Mouse (Mus musculus) midbrain, postnatal 0 days (tissue): ENCODE measurements around the gene Gm45713. TPM values are rescaled to one million over a fixed set of nuclear protein-coding genes. Genes with fewer than 3 reads are reported as not detected.

Experiments
- ATAC-seq: fragments of 200-750 bp; cut with Nextera tagmentation; 2 replicates; pipeline ENCODE4 v1.8.0; 2017; ENCODE audit warnings: moderate number of reproducible peaks, mild to moderate bottlenecking, moderate TSS enrichment, moderate library complexity; ENCODE audit not compliant: low FRiP score
- DNase-seq: peaks from one replicate; pipeline ENCODE4 v3.0.0-alpha.2; 2015; ENCODE audit warnings: low spot score
- H3K27ac ChIP-seq: fragments of 300-500 bp; sonication (generic); 2 replicates; pipeline ENCODE4 v1.5.1; 2014; ENCODE audit warnings: low read depth, mild to moderate bottlenecking, low read length, mixed read lengths
- H3K27me3 ChIP-seq: fragments of 300-500 bp; sonication (generic); 2 replicates; pipeline ENCODE4 v1.6.1; 2014; ENCODE audit warnings: low read length, control low read depth, mixed read lengths; ENCODE audit not compliant: insufficient read depth
- H3K36me3 ChIP-seq: fragments of 300-500 bp; sonication (generic); 2 replicates; pipeline ENCODE4 v1.6.1; 2014; ENCODE audit warnings: low read length, control low read depth, mixed read lengths; ENCODE audit not compliant: insufficient read depth
- H3K4me1 ChIP-seq: fragments of 300-500 bp; sonication (generic); 2 replicates; pipeline ENCODE4 v1.6.1; 2014; ENCODE audit warnings: mild to moderate bottlenecking, control low read depth, antibody characterized with exemption, low read length, mixed read lengths; ENCODE audit not compliant: insufficient read depth
- H3K4me2 ChIP-seq: fragments of 300-500 bp; sonication (generic); 2 replicates; pipeline ENCODE4 v1.6.1; 2014; ENCODE audit warnings: low read depth, mild to moderate bottlenecking, low read length, mixed read lengths; ENCODE audit not compliant: poor library complexity, severe bottlenecking
- H3K4me3 ChIP-seq: fragments of 300-500 bp; sonication (generic); 2 replicates; pipeline ENCODE4 v1.5.1; 2014; ENCODE audit warnings: low read depth, mild to moderate bottlenecking, low read length, moderate library complexity
- H3K9ac ChIP-seq: fragments of 300-500 bp; sonication (generic); replicated peaks from 2 replicates; pipeline ENCODE4 v1.6.1; 2014; ENCODE audit warnings: mild to moderate bottlenecking, low read length, moderate library complexity, mixed read lengths; ENCODE audit not compliant: poor library complexity, severe bottlenecking
- H3K9me3 ChIP-seq: fragments of 300-500 bp; sonication (generic); 2 replicates; pipeline ENCODE4 v1.6.1; 2016; ENCODE audit warnings: low read length, control low read depth
- CTCF ChIP-seq: IDR thresholded peaks from 2 replicates; pipeline ENCODE4 v1.5.1; 2016; ENCODE audit warnings: antibody characterized with exemption, mild to moderate bottlenecking
- WGBS: fragments of 180-500 bp; shearing (Covaris S2); extraction: QIAGEN DNeasy Blood & Tissue Kit; methylation state at CpG from one replicate; pipeline ENCODE4 v1.1.7; 2014; 5-methylcytosine and 5-hydroxymethylcytosine counted together
- polyA plus RNA-seq: library from polyadenylated mRNA; unstranded; fragments of >200 nt; fragmentation: Nextera tagmentation; extraction: Ambion mirVana; gene quantifications from 2 replicates; pipeline ENCODE4 v1.2.1, GENCODE M21; 2015
- total RNA-seq: library from RNA; depleted of rRNA; stranded (reverse); fragments of >200 nt; gene quantifications from 2 replicates; pipeline ENCODE4 v1.2.3, GENCODE M21; 2014

Gene Gm45713
- total and polyA plus RNA-seq, 2 experiments from 2014 or later = 0.39 to 2.0 TPM

- H3K4me1 ChIP-seq = peaks cover 6% of the 10 kb centered on the region
- peak overlapping the region; percentile 84; the same call in 1 of the 2 replicates for H3K4me3 ChIP-seq
- TF ChIP-seq CTCF = no peak
- ATAC-seq = no peak
- H3K9me3 ChIP-seq = no peaks in the 10 kb centered on the region
- peak overlapping the region; percentile 88 for H3K4me2 ChIP-seq
- H3K36me3 ChIP-seq = peaks cover 50% of the 10 kb centered on the region
- peak overlapping the region; percentile 99 for H3K9ac ChIP-seq
- no peaks in the 10 kb centered on the region for H3K27me3 ChIP-seq
- no peak overlapping the region for H3K27ac ChIP-seq
- WGBS = 86% methylated on average over 15 of the region's 15 CpGs
- no peak for DNase-seq
Measured at GRCm38 (mm10) chr7:45122561-45123185, 13.4 kb downstream of the Gm45713 start.

DNA sequence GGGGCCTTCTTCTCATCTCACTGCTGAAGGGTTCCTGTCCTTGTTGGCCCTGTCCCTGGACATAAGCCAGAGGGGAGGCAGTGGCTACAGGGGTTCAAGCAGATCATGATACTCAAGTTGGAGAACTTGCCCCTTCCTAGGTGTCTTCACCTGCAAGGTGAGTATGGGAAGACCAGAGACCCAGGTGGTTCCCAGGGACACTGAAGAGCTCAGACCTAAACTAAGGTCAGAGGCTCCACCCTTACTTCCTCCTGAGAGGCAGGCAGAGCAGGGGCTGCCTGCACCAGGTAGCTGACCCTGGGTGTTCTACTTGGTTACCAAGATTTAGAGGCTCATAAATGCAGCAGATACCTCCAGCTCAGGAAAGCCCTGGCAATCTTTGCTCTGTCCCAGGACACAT lies 14.1 kb downstream of the Gm45713 start:
- H3K4me1 ChIP-seq = peaks cover 3% of the 10 kb centered on the region
- no peaks in the 10 kb centered on the region for H3K9me3 ChIP-seq
- ATAC-seq (no peak), DNase-seq (no peak)
- H3K36me3 ChIP-seq = peaks cover 50% of the 10 kb centered on the region
- 0 out of 2 replicates have a peak overlapping the region, but pooled peaks have one; percentile 19 for H3K9ac ChIP-seq
- H3K27ac ChIP-seq = no peak overlapping the region
- no peaks in the 10 kb centered on the region for H3K27me3 ChIP-seq
- no peak overlapping the region for H3K4me3 ChIP-seq
- H3K4me2 ChIP-seq = no peak overlapping the region
- TF ChIP-seq CTCF = no peak

DNA sequence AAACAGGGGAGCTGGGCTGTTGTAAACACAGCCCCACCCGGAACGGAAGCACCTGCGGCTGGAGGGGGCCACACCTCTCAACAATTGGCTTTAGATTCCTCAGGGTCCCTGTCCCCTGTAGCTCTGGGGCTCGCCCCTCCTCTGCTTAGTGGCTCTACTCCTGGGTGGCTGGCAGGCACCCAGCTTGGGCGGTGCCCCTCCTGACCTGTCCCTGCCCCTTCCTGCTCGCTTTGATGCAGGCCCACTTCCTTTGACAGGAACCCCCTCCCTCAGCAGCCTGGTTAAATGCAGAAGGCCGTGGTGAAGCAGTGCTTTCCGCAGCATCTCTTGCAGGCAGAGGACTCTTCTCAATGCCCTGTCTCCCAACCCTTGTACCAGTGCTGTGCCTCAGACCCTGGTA lies 14.6 kb downstream of the Gm45713 start:
- peaks cover 45% of the 10 kb centered on the region for H3K36me3 ChIP-seq
- H3K27ac ChIP-seq = 0 out of 2 replicates have a peak overlapping the region, but pooled peaks have one; percentile 12
- 70% methylated on average over 8 of the region's 8 CpGs for WGBS
- no peak overlapping the region for H3K4me3 ChIP-seq
- DNase-seq = no peak
- H3K9me3 ChIP-seq = no peaks in the 10 kb centered on the region
- H3K4me2 ChIP-seq = no peak overlapping the region
- ATAC-seq = no peak
- H3K4me1 ChIP-seq = peaks cover 3% of the 10 kb centered on the region; the same call in 1 of the 2 replicates
- H3K27me3 ChIP-seq = no peaks in the 10 kb centered on the region
- no peak for TF ChIP-seq CTCF
- 0 out of 2 replicates have a peak overlapping the region, but pooled peaks have one; percentile 19 for H3K9ac ChIP-seq

GRCm38 (mm10) chr7:45119780-45120709 lies 16.0 kb downstream of the Gm45713 start:
- no peak for TF ChIP-seq CTCF
- Histone ChIP-seq H3K4me2 (no peak overlapping the region), H3K36me3 (peaks cover 34% of the 10 kb centered on the region), H3K27me3 (no peaks in the 10 kb centered on the region), H3K9ac (no peak overlapping the region), H3K4me3 (no peak overlapping the region), H3K9me3 (no peaks in the 10 kb centered on the region), H3K4me1 (peaks cover 3% of the 10 kb centered on the region; the same call in 1 of the 2 replicates), H3K27ac (no peak overlapping the region)
- 85% methylated on average over 5 of the region's 5 CpGs for WGBS
- no peak for ATAC-seq
- DNase-seq = no peak

- no peak overlapping the region for H3K9ac ChIP-seq
- TF ChIP-seq CTCF = no peak
- H3K4me1 ChIP-seq = peaks cover 3% of the 10 kb centered on the region; the same call in 1 of the 2 replicates
- H3K36me3 ChIP-seq = peaks cover 34% of the 10 kb centered on the region
- WGBS = 93% methylated on average over 6 of the region's 6 CpGs
- no peak overlapping the region for H3K27ac ChIP-seq
- ATAC-seq (no peak), DNase-seq (no peak)
- H3K4me3 ChIP-seq = no peak overlapping the region
- no peak overlapping the region for H3K4me2 ChIP-seq
- no peaks in the 10 kb centered on the region for H3K9me3 ChIP-seq
- no peaks in the 10 kb centered on the region for H3K27me3 ChIP-seq
Measured at GRCm38 (mm10) chr7:45118336-45118735, 17.7 kb downstream of the Gm45713 start.

- Histone ChIP-seq H3K4me3 (no peak overlapping the region), H3K27me3 (no peaks in the 10 kb centered on the region), H3K9ac (no peak overlapping the region), H3K36me3 (peaks cover 33% of the 10 kb centered on the region), H3K27ac (no peak overlapping the region), H3K9me3 (no peaks in the 10 kb centered on the region), H3K4me1 (no peaks in the 10 kb centered on the region; the same call in 1 of the 2 replicates), H3K4me2 (no peak overlapping the region)
- no peak for TF ChIP-seq CTCF
- WGBS = 81% methylated on average over 8 of the region's 8 CpGs
- DNase-seq (no peak), ATAC-seq (no peak)
Measured at GRCm38 (mm10) chr7:45117566-45117965, 18.5 kb downstream of the Gm45713 start.
